Mouse (Mus musculus) mouse trophoblast stem cell (cell line): ENCODE data around the gene Dync1li1.
"Not testable (repeated sequence)": the region's sequence is repeated elsewhere in the genome, so short reads cannot be mapped to it uniquely, and the experiment has no call there.

Source experiments
- in situ Hi-C, 2 experiments: fragments of 300-500 bp; cut with MseI, MboI; formaldehyde crosslinking; loops; 2 replicates in 1 of 2; 3 replicates in 1 of 2; pipeline ENCODE4 v1.15.1; 2025

Gene Dync1li1

GRCm38 (mm10) chr9:114688252-114688952 lies at the start of gene Dync1li1:
Gene Dync1li1 (plus strand): TSS chr9:114688790.
- in situ Hi-C loops, result no loop called here

- in situ Hi-C loops, result no loop called here
Observed at GRCm38 (mm10) chr9:114639186-114639748, 49.3 kb upstream of the Dync1li1 start.

GRCm38 (mm10) chr9:114639839-114640646 lies 48.5 kb upstream of the Dync1li1 start, which contains the start of gene Cnot10:
Gene Cnot10 (minus strand): TSS chr9:114640184.
- in situ Hi-C loops, result no loop called here

GRCm38 (mm10) chr9:114646556-114647505 lies 41.8 kb upstream of the Dync1li1 start:
- in situ Hi-C loops, result no loop called here

GRCm38 (mm10) chr9:114647506-114648432 lies 40.8 kb upstream of the Dync1li1 start:
- in situ Hi-C loops, result no loop called here

- in situ Hi-C loops, result not testable (repeated sequence)
Observed at GRCm38 (mm10) chr9:114648472-114648871, 40.1 kb upstream of the Dync1li1 start.

GRCm38 (mm10) chr9:114649371-114649770 lies 39.2 kb upstream of the Dync1li1 start:
- in situ Hi-C loops, result no loop called here

GRCm38 (mm10) chr9:114650938-114651634 lies 37.5 kb upstream of the Dync1li1 start:
- in situ Hi-C loops, result loop anchor here in 1 of 2 experiments (10.0 kb wide), 1 partner anchor 74 kb away; no protein-coding TSS in a partner anchor

GRCm38 (mm10) chr9:114655356-114655755 lies 33.2 kb upstream of the Dync1li1 start:
- in situ Hi-C loops, result loop anchor here in 1 of 2 experiments (10.0 kb wide), 1 partner anchor 69 kb away; no protein-coding TSS in a partner anchor

GRCm38 (mm10) chr9:114656701-114657100 lies 31.9 kb upstream of the Dync1li1 start:
- in situ Hi-C loops, result loop anchor here in 1 of 2 experiments (10.0 kb wide), 1 partner anchor 68 kb away; no protein-coding TSS in a partner anchor

GRCm38 (mm10) chr9:114660506-114660905 lies 28.1 kb upstream of the Dync1li1 start:
- in situ Hi-C loops, result no loop called here

- in situ Hi-C loops, result no loop called here
Observed at GRCm38 (mm10) chr9:114660983-114661382, 27.6 kb upstream of the Dync1li1 start.

GRCm38 (mm10) chr9:114661991-114662390 lies 26.6 kb upstream of the Dync1li1 start:
- in situ Hi-C loops, result no loop called here

GRCm38 (mm10) chr9:114663782-114664181 lies 24.8 kb upstream of the Dync1li1 start:
- in situ Hi-C loops, result no loop called here

- in situ Hi-C loops, result no loop called here
Observed at GRCm38 (mm10) chr9:114666858-114667257, 21.7 kb upstream of the Dync1li1 start.

GRCm38 (mm10) chr9:114668047-114668446 lies 20.5 kb upstream of the Dync1li1 start:
- in situ Hi-C loops, result no loop called here

GRCm38 (mm10) chr9:114669011-114669410 lies 19.6 kb upstream of the Dync1li1 start:
- in situ Hi-C loops, result no loop called here

GRCm38 (mm10) chr9:114671946-114672345 lies 16.6 kb upstream of the Dync1li1 start:
- in situ Hi-C loops, result no loop called here
